Mouse (Mus musculus): Measurements from ENCODE around the gene Kctd2. TPM values are rescaled to one million over a fixed set of nuclear protein-coding genes. Genes with fewer than 3 reads are reported as not detected.
"Not testable (repeated sequence)": the region's sequence is repeated elsewhere in the genome, so short reads cannot be mapped to it uniquely, and the experiment has no call there.

Gene Kctd2
- polyA plus RNA-seq, 1 experiment from 2014 or later = 3.2 TPM

- no peak for ATAC-seq (ENCODE audit: insufficient read depth, low FRiP score)
- WGBS = 87% methylated on average over 4 of the region's 4 CpGs
- H3K4me2 ChIP-seq (ENCODE audit: low read depth, low read length) = no peak overlapping the region
- no peaks in the 10 kb centered on the region for H3K9me3 ChIP-seq (replicated peaks; ENCODE audit: control insufficient read depth, low read length)
- no peak overlapping the region for H3K4me3 ChIP-seq (replicated peaks; ENCODE audit: low read length)
- H3K4me1 ChIP-seq (ENCODE audit: control insufficient read depth, insufficient read depth, low read length) = peaks cover 7% of the 10 kb centered on the region
- no peak overlapping the region for H3K27ac ChIP-seq (ENCODE audit: low read length)
- H3K36me3 ChIP-seq (ENCODE audit: control insufficient read depth, insufficient read depth, low read length) = no peaks in the 10 kb centered on the region
- no peak overlapping the region for H3K9ac ChIP-seq (ENCODE audit: low read length)
- H3K27me3 ChIP-seq (ENCODE audit: control insufficient read depth, insufficient read depth, low read length) = peaks cover 13% of the 10 kb centered on the region
Observed at GRCm38 (mm10) chr11:115377254-115377653, 42.7 kb upstream of the Kctd2 start.

GRCm38 (mm10) chr11:115377854-115378253 lies 42.1 kb upstream of the Kctd2 start:
- ATAC-seq (ENCODE audit: insufficient read depth, low FRiP score) = no peak
- no peak overlapping the region for H3K4me3 ChIP-seq (replicated peaks; ENCODE audit: low read length)
- H3K27me3 ChIP-seq (ENCODE audit: control insufficient read depth, insufficient read depth, low read length) = peaks cover 13% of the 10 kb centered on the region
- WGBS = 87% methylated on average over 7 of the region's 7 CpGs
- no peaks in the 10 kb centered on the region for H3K36me3 ChIP-seq (ENCODE audit: control insufficient read depth, insufficient read depth, low read length)
- peaks cover 11% of the 10 kb centered on the region for H3K4me1 ChIP-seq (ENCODE audit: control insufficient read depth, insufficient read depth, low read length)
- no peaks in the 10 kb centered on the region for H3K9me3 ChIP-seq (replicated peaks; ENCODE audit: control insufficient read depth, low read length)
- no peak overlapping the region for H3K27ac ChIP-seq (ENCODE audit: low read length)
- H3K9ac ChIP-seq (ENCODE audit: low read length) = no peak overlapping the region
- H3K4me2 ChIP-seq (ENCODE audit: low read depth, low read length) = no peak overlapping the region

- Histone ChIP-seq H3K9ac (ENCODE audit: low read length) (no peak overlapping the region), H3K4me1 (ENCODE audit: control insufficient read depth, insufficient read depth, low read length) (peaks cover 16% of the 10 kb centered on the region), H3K27ac (ENCODE audit: low read length) (peak overlapping the region; percentile 65), H3K36me3 (ENCODE audit: control insufficient read depth, insufficient read depth, low read length) (no peaks in the 10 kb centered on the region), H3K27me3 (ENCODE audit: control insufficient read depth, insufficient read depth, low read length) (no peaks in the 10 kb centered on the region), H3K4me2 (ENCODE audit: low read depth, low read length) (peak overlapping the region; percentile 82), H3K4me3 (replicated peaks; ENCODE audit: low read length) (peak overlapping the region; percentile 72), H3K9me3 (replicated peaks; ENCODE audit: control insufficient read depth, low read length) (no peaks in the 10 kb centered on the region)
- 14% methylated on average over 9 of the region's 9 CpGs for WGBS
- ATAC-seq (ENCODE audit: insufficient read depth, low FRiP score) = no peak
Observed at GRCm38 (mm10) chr11:115381276-115381675, 38.7 kb upstream of the Kctd2 start.

GRCm38 (mm10) chr11:115381743-115382539 lies 38.0 kb upstream of the Kctd2 start, which contains the start of gene Cdr2l:
Gene Cdr2l (plus strand): TSS chr11:115381916.
- under 1% methylated on average over 73 of the region's 76 CpGs for WGBS
- no peaks in the 10 kb centered on the region for H3K27me3 ChIP-seq (ENCODE audit: control insufficient read depth, insufficient read depth, low read length)
- H3K9me3 ChIP-seq (replicated peaks; ENCODE audit: control insufficient read depth, low read length) = no peaks in the 10 kb centered on the region
- peak within 1 kb of the TSS; percentile 72 for H3K4me3 ChIP-seq (replicated peaks; ENCODE audit: low read length)
- H3K27ac ChIP-seq (ENCODE audit: low read length) = peak within 1 kb of the TSS; percentile 83
- H3K4me1 ChIP-seq (ENCODE audit: control insufficient read depth, insufficient read depth, low read length) = peaks cover 16% of the 10 kb centered on the region
- H3K4me2 ChIP-seq (ENCODE audit: low read depth, low read length) = peak within 1 kb of the TSS; percentile 82
- ATAC-seq (ENCODE audit: insufficient read depth, low FRiP score) = peak; percentile 90
- H3K9ac ChIP-seq (ENCODE audit: low read length) = peak within 1 kb of the TSS; percentile 86
- no peaks in the 10 kb centered on the region for H3K36me3 ChIP-seq (ENCODE audit: control insufficient read depth, insufficient read depth, low read length)

GRCm38 (mm10) chr11:115382891-115383290 lies 37.0 kb upstream of the Kctd2 start:
- H3K9me3 ChIP-seq (replicated peaks; ENCODE audit: control insufficient read depth, low read length) = no peaks in the 10 kb centered on the region
- no peaks in the 10 kb centered on the region for H3K27me3 ChIP-seq (ENCODE audit: control insufficient read depth, insufficient read depth, low read length)
- H3K27ac ChIP-seq (ENCODE audit: low read length) = peak overlapping the region; percentile 83; the same call in 1 of the 2 replicates
- ATAC-seq (ENCODE audit: insufficient read depth, low FRiP score) = no peak
- peak overlapping the region; percentile 82 for H3K4me2 ChIP-seq (ENCODE audit: low read depth, low read length)
- peaks cover 16% of the 10 kb centered on the region for H3K4me1 ChIP-seq (ENCODE audit: control insufficient read depth, insufficient read depth, low read length)
- H3K9ac ChIP-seq (ENCODE audit: low read length) = peak overlapping the region; percentile 86
- WGBS = 24% methylated on average over 5 of the region's 5 CpGs
- H3K4me3 ChIP-seq (replicated peaks; ENCODE audit: low read length) = peak overlapping the region; percentile 72
- H3K36me3 ChIP-seq (ENCODE audit: control insufficient read depth, insufficient read depth, low read length) = no peaks in the 10 kb centered on the region

GRCm38 (mm10) chr11:115383701-115384474 lies 36.0 kb upstream of the Kctd2 start:
- H3K27me3 ChIP-seq (ENCODE audit: control insufficient read depth, insufficient read depth, low read length) = no peaks in the 10 kb centered on the region
- peak overlapping the region; percentile 54; the same call in 1 of the 2 replicates for H3K27ac ChIP-seq (ENCODE audit: low read length)
- 54% methylated on average over 16 of the region's 16 CpGs for WGBS
- peak overlapping the region; percentile 42; the same call in 1 of the 2 replicates for H3K9ac ChIP-seq (ENCODE audit: low read length)
- peaks cover 16% of the 10 kb centered on the region for H3K4me1 ChIP-seq (ENCODE audit: control insufficient read depth, insufficient read depth, low read length)
- no peaks in the 10 kb centered on the region for H3K9me3 ChIP-seq (replicated peaks; ENCODE audit: control insufficient read depth, low read length)
- ATAC-seq (ENCODE audit: insufficient read depth, low FRiP score) = no peak
- H3K4me2 ChIP-seq (ENCODE audit: low read depth, low read length) = peak overlapping the region; percentile 82; the same call in 1 of the 2 replicates
- H3K36me3 ChIP-seq (ENCODE audit: control insufficient read depth, insufficient read depth, low read length) = no peaks in the 10 kb centered on the region
- no peak overlapping the region for H3K4me3 ChIP-seq (replicated peaks; ENCODE audit: low read length)

- Histone ChIP-seq H3K4me1 (ENCODE audit: control insufficient read depth, insufficient read depth, low read length) (peaks cover 16% of the 10 kb centered on the region), H3K4me2 (ENCODE audit: low read depth, low read length) (no peak overlapping the region), H3K27me3 (ENCODE audit: control insufficient read depth, insufficient read depth, low read length) (no peaks in the 10 kb centered on the region), H3K9me3 (replicated peaks; ENCODE audit: control insufficient read depth, low read length) (no peaks in the 10 kb centered on the region), H3K9ac (ENCODE audit: low read length) (peak overlapping the region; percentile 42; the same call in 1 of the 2 replicates), H3K4me3 (replicated peaks; ENCODE audit: low read length) (no peak overlapping the region), H3K27ac (ENCODE audit: low read length) (no peak overlapping the region), H3K36me3 (ENCODE audit: control insufficient read depth, insufficient read depth, low read length) (no peaks in the 10 kb centered on the region)
- 81% methylated on average over 5 of the region's 5 CpGs for WGBS
- ATAC-seq (ENCODE audit: insufficient read depth, low FRiP score) = no peak
Observed at GRCm38 (mm10) chr11:115384587-115384986, 35.3 kb upstream of the Kctd2 start.

GRCm38 (mm10) chr11:115386859-115387258 lies 33.1 kb upstream of the Kctd2 start:
- H3K36me3 ChIP-seq (ENCODE audit: control insufficient read depth, insufficient read depth, low read length); H3K4me2 ChIP-seq (ENCODE audit: low read depth, low read length); H3K27ac ChIP-seq (ENCODE audit: low read length); H3K9ac ChIP-seq (ENCODE audit: low read length); H3K27me3 ChIP-seq (ENCODE audit: control insufficient read depth, insufficient read depth, low read length); H3K9me3 ChIP-seq (replicated peaks; ENCODE audit: control insufficient read depth, low read length); ATAC-seq (ENCODE audit: insufficient read depth, low FRiP score); H3K4me3 ChIP-seq (replicated peaks; ENCODE audit: low read length): not testable (repeated sequence)
- peaks cover 16% of the 10 kb centered on the region for H3K4me1 ChIP-seq (ENCODE audit: control insufficient read depth, insufficient read depth, low read length)
- 91% methylated on average over 3 of the region's 3 CpGs for WGBS

GRCm38 (mm10) chr11:115391358-115391757 lies 28.6 kb upstream of the Kctd2 start:
- no peaks in the 10 kb centered on the region for H3K4me1 ChIP-seq (ENCODE audit: control insufficient read depth, insufficient read depth, low read length)
- H3K9ac ChIP-seq (ENCODE audit: low read length) = no peak overlapping the region
- no peak overlapping the region for H3K4me2 ChIP-seq (ENCODE audit: low read depth, low read length)
- WGBS = 92% methylated on average over 7 of the region's 7 CpGs
- no peak for ATAC-seq (ENCODE audit: insufficient read depth, low FRiP score)
- no peaks in the 10 kb centered on the region for H3K9me3 ChIP-seq (replicated peaks; ENCODE audit: control insufficient read depth, low read length)
- H3K36me3 ChIP-seq (ENCODE audit: control insufficient read depth, insufficient read depth, low read length) = peaks cover 5% of the 10 kb centered on the region; the same call in 1 of the 2 replicates
- H3K27ac ChIP-seq (ENCODE audit: low read length) = no peak overlapping the region
- no peak overlapping the region for H3K4me3 ChIP-seq (replicated peaks; ENCODE audit: low read length)
- H3K27me3 ChIP-seq (ENCODE audit: control insufficient read depth, insufficient read depth, low read length) = no peaks in the 10 kb centered on the region

All from stomach, embryonic 16.5 days (tissue).